Mouse (Mus musculus): ENCODE data around the gene Hgfac.

Gene Hgfac

DNA sequence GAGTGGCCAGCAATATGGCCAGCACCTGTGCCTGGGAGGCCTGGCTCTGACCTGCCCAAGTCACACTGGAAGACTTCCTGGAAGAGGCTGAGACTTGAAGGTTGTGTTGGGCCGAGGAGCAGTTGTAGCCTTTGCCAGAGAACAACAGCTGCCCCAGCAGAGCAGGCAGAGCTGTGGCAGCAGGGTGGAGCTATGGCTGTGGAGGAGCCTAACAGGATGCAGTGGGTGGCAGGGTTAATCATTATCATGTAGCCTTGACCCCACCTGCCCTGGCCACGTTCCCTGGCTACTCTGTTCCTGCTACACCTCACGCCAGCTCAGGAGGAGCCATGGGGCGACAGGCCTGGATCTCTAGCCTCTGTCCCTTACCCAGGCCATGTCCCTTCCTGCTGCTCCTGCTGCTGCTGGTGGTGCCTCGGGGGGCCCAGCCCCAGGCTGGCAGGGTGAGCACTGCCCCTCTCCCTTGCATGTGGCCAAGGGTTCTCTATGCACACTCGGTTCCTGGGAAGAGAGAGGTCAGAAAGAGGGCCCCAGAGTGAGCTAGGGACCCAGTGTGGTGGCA is at the start of gene Hgfac:
Gene Hgfac, plus strand, starts transcription at position 242 of the 562 bp plus-strand sequence.
- no peak for DNase-seq (ENCODE audit: low read depth, low spot score)

DNA sequence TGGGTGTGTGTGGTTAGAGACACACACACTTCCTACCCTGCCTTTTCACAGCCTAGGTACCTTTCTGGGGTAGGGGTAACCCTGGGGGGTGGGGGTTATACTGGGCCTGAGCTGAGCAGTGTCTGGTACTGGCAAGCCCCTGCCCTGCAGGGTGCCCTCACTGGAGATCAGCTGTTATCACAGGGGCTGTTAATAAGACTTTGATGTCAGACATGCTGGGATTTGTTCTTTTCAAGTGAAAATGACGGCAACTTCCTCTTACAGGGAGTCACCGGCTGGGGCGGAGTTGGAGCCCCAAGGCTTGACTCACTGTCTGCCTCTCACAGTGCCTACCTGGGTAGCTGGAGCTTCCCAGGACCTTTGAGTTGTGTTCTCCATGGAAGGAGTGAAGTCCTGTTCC is 42.6 kb upstream of the Hgfac start:
- DNase-seq (ENCODE audit: low read depth, low spot score): no peak

DNA sequence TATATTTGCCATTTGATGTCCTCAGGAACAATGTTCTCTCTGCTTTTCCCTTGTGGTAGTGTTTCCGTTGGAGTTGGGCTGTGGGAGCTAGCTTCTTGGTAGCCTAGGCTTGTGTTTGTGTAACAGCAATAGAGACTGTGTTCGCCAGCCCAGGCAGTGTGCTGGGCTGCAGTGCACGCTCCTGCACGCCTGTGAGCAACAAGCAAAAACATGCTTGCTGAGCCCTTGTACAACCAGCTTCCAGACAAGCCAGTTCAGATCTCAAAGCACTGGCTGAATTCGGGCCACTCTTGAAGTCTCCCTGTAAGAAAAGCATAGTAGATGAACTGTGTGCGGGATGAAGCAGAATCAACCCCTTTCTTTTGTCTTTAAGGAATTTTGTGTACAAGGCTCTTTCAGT is 42.0 kb upstream of the Hgfac start:
- no peak for DNase-seq (ENCODE audit: low read depth, low spot score)

DNA sequence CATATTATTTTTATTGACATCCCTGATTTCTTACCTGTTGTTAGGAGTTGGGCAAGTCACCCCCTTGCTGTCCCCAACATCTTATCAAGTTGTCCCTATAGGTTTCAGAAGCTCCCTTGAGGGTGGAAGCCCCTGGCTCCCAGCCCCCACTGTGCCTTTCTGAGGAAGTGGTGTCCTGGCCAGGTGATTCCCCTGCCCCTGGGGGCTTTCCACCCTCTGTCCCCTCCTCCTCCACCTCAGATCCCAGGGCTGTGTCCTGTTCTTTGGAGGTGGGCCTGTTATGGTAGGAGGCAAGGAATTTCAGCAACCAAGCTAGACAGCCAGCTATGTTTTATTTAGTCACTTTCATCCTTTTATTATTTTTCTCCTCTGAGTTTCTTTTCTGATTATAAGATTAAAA is 41.0 kb upstream of the Hgfac start:
- no peak for DNase-seq (ENCODE audit: low read depth, low spot score)

DNA sequence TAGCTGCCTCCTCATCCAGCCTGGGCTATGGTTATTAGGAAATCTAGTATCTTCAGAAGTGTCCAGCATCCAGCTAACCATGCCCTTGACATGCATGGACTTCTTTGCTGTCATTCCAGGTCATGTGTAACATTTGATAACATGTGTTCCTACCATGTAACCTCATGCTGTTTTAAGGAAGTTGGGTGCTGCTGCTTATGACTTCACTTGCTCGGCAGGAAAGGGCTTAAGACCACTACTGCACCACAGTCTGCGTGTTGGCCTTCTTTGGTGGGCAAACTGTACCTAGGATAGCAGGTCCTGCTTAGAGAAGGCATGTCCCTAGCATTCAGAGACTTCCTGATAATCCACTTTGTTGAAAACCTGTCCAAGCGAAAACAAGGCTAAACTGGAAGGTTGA is 40.2 kb upstream of the Hgfac start:
- DNase-seq (ENCODE audit: low read depth, low spot score): no peak

DNA sequence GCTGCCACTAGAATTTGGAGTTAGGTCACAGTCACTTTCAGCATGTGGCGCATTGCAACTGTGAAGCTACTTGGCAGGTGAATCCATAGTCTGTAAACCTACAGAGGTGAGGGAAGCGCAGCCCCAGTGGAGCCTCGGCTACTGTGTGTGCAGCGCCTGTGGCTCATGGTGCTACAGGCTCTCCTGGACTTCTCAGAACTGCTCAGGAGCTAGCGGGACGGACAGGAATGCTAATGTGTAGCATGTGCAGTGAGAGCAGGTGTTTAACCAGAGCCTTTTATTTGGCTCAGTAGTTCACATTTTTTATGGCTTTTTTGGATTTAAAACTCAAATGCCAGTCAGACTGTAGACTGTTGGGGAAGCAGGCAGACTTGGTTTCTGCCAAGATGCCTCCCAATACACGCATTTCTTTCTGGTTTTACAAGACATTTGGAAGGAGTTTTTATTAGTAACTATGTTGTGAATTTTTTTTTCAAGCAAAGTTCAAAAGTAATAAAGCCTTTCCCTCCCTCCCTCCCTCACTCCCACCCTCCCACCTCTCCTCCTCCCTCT is 37.6 kb upstream of the Hgfac start:
- DNase-seq (ENCODE audit: low read depth, low spot score): no peak

DNA sequence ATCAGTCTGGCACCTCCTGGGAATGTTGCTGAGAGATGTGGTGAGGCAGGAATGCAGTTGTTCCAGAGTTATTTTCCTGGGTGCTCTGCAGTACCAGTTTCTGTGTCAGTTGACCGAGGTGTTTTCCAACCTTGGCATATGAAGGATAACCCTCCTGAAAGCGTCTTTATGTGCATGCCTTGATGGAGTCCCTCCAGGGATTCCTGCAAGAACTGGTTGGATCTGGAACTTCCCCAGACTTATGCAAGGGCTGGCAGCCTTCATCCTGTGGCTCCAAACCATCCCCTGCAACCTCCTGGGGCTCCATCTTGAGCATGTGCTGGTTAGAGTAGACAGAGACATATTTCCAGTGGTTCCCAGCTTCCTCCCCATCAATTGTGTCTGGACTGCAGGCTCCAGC is 36.5 kb upstream of the Hgfac start:
- DNase-seq (ENCODE audit: low read depth, low spot score): no peak

DNA sequence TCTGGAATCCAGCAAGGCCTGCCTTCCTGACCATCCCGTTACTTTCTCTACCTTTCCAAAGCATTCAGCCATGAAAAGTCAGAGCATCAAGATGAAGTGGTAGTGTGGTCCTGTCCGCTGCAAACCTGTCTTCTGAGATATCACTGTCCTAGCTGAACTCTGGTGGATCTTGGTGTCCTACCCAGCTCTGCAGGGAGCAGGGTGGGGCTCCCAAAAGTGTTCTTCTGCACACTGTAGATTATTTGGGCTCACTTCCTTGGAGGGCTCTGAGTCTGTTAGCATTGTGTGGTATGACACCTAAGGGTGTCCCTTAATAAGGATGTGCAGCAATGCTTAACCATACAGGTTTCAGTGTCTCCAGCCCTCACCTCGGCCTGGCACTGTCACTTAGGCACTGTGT is 35.6 kb upstream of the Hgfac start:
- no peak for DNase-seq (ENCODE audit: low read depth, low spot score)

DNA sequence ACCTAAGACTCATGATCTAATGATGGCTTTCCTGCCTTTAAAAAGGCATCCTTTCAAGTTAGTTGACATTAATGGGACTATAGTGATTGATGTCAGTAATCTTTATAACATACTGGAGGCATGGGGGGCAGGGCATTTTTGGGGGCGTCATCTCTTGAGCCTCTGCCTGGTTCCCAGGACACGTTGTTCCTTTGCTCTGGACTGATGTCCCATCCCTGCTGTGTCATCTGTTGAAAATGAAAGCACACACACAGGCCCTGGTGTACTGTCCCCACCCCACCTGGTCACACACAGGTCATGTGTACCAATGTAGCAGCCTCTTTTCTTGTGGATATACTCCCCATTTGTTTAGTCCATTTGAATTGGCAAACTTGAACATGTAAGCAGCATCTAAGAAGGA is 34.7 kb upstream of the Hgfac start:
- DNase-seq (ENCODE audit: low read depth, low spot score): no peak

DNA sequence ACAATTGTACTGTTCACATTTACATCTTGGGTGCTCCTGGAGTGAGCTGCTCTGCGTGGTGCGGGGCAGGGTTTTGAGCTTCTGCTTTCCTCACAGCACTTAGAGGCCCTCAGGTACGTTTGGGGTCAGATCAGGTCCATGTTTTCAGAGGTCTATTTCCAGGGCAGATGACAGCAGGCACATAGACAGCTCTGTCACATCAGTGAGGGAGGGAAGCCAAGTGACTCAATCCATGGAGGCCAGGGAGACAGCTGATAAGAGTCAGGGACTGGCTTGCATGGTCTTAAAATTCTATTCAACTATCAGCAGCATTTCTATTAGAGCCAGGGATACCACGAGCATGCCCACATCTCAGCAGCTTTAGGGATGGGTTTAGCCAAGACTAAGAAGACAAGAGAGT is 32.1 kb upstream of the Hgfac start:
- no peak for DNase-seq (ENCODE audit: low read depth, low spot score)

DNA sequence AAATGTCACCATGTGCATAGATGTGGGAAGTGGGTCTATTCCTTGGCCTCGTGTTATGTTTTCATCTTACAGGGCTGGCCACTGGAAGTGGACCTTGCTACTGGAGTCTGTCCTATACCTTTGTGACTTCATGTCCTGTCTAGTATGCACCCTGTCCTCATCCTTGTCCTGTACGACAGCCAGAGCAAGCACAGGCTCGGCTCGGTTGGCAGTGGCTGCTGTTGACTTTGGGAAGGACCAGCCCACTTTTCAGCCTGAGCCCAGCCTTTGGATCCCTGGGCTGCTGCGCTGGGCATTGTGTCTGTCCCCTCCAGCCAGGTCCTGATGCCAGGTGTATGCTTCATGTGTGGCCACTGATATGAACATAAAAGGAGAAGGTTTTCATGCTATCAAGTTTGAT is 30.7 kb upstream of the Hgfac start:
- DNase-seq (ENCODE audit: low read depth, low spot score): no peak

DNA sequence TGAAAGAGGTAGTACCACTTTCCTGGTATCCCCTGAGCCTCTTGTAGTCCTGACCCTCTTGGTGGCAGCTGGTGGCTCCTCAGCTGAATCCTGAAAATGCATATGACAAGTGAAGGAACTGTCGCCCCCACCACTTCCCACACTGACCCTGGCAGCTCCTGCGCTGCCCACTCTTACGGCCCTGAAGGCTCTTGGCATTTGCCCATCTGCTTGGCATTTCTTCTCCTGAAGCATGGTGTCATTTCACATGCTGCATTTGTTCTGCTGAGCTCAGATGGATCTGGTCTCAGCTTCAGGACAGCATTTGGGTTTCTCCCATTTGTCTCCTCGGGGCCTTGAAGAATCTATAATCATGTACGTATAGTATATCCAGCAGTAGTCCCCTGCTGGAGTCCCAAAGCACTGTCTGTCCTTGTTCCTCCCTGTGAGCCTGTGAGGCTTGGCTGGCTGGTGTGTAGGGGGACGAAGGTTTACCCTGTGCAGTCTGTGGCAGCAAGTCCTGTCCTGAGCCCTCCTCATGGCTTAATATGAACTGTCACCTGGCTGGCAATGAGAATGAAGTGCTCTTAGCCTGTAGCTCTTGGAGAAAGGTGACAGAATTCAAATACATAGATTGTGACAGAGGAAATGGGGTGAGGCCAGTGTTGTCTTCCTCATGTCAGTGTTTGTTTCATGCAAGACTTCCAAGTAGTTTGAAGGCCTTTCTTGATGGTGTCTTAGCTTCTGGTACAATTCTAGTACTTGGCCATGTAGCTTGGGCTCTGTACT is 30.0 kb upstream of the Hgfac start:
- DNase-seq (ENCODE audit: low read depth, low spot score): no peak

DNA sequence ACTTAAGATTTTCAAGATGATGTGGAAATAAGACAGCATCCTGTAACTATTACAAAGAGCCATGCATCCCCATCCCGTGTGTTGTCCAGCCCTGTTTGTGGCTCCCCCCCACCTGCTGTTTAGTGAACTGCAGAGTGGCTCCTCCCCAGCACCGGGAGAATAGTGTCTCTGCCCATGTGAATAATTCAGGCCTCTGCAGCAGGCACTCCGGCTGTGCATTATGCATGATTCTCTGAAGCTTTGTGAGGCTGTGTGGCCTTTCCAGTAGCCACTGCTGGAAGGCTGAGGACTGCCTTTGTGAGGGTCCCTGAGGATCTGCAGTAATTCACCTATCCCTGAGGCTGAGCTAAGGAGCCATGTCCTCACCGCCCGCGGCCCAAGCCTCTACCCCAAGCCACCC is 27.3 kb upstream of the Hgfac start:
- no peak for DNase-seq (ENCODE audit: low read depth, low spot score)

DNA sequence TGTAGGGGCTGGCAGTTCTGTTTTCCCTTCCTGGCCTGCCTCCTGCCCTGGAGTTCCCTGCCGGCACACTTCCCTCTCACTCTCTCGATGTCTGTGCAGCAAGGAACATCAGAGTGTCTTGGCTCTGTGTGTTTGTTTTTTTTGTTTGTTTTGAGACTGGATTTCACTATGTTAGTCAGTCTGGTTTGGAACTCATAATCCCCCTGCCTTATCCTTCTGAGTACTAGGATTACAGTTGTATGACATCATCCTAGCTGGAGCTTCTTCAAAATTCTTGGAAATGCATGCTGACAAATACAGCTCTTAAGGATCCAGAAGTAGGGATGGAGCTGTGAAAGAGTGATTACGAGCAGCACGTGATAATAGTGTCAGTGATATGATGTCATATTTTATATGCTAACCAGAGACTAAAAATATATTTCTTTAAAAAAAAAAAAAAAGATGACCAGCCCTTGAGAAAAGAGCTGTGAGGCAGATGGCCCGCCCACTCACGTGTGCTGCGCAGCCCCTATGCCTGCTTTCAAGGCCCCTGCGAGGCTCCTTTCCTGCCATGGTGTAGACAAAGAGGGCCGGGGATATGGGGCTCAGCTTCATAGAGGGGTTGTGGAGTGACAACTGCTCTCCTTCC is 21.5 kb upstream of the Hgfac start:
- no peak for DNase-seq (ENCODE audit: low read depth, low spot score)

DNA sequence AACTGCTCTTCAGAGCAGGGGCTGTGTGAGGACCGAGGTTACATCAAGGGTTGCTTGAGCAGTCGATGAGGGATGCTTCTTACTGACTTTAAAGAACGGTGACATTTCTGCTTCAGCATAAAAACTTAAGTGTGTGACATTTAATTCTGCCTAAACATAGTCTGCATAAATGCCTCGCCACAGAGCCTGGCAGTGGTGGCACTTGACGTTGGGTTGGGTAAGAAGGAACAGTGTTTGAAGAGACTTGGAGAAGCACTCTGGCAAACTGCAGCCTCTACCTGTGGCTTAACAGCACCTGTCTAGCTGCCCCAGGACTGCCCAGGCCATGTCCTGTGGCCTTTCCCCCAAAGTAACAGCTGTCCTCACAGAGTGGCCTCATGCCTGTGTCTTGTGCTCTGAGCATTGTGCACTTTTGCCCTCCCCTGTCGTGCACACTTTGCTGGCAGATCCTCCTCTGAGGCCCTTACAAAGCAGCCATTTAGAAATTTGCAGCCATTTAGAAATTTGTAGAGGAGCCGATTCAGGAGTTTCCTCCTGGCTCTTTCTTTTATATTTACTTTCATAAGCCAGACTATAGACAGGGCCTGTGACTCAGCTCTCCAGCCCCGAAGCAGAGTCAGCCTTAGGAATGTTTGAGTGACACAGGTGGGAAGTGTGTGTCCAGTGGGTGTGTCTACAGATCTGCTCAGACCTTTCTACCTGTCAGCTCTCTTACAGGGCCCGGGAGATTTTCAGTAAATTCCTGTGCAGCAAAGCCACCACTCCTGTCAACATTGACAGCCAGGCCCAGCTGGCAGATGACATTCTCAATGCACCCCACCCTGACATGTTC is 20.7 kb upstream of the Hgfac start:
- DNase-seq (ENCODE audit: low read depth, low spot score): no peak

DNA sequence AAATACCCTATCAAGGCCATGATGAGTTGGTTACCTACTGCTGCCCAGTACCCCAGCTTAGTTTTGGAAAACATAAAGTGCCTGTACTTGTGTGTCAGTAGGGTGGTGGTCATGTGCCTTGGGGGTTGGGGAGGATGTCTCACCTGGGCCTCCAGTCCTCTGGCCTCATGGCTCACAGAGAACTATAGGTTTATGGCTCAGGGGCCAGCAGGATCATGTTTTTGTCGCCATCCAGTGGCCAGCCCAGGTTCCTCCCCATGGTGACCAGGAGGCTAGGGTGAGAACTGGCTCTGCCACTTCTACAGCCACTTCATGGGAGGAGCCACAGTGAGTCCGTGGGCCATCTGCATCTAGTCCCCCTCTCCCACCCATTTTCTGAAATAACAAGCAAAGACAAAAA is 16.3 kb upstream of the Hgfac start:
- no peak for DNase-seq (ENCODE audit: low read depth, low spot score)

DNA sequence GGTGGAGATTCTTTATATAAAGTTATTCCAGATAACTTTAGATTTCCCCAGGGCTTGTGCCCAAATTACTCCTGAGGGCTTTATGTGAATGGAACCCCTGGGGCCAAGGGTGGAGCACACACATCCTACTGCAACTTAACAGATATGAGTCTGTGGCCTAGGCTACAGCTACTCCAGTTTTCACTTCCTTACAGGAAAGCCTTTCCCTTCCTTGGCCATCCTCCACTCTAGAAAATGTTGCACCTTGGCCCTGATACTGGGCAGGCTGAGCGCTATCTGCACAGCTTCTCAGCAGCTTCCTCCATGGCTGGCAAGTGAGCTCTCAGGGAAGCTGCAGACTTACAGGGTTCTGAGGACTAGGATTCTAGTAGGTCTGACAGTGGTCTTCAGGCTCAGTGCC is 12.0 kb upstream of the Hgfac start:
- no peak for DNase-seq (ENCODE audit: low read depth, low spot score)

DNA sequence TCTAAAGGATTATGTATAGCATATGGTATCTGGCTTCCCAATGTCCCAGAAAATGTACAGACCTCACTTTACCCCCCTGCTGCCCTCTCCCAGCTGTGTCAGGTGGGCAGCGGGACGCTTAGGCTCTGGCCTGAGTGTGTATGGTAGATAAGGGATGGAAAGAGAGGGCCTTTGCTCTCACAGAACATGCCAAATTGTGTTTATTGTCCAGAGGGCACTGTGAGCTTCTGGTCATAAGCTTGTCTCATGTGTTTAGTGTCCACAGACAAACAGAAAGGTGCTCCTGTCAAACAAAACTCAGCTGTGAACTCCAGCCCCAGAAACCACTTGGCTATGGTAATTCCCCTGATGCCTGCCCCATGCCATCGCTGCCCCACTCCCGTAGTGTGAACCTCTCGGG is 11.6 kb upstream of the Hgfac start:
- no peak for DNase-seq (ENCODE audit: low read depth, low spot score)

DNA sequence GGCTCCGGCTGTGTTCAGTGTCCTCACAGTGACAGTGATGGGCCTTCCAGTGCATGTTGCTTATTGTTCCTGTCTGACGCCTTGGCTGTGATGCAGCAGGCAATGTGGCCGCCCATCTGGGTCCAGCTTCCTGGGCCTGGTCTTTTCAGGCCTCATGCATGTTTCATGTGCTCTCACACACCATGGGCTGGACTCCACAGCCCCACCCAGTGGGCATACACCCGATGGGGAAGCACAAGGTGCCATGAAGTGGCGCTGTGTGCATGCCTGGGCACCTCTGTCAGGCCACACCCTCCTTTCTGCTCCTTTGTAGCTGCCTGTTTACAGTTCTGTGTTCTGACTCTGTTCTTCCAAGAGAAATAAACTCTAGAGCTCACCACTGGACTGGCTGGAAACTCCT is 8.2 kb upstream of the Hgfac start:
- no peak for DNase-seq (ENCODE audit: low read depth, low spot score)

DNA sequence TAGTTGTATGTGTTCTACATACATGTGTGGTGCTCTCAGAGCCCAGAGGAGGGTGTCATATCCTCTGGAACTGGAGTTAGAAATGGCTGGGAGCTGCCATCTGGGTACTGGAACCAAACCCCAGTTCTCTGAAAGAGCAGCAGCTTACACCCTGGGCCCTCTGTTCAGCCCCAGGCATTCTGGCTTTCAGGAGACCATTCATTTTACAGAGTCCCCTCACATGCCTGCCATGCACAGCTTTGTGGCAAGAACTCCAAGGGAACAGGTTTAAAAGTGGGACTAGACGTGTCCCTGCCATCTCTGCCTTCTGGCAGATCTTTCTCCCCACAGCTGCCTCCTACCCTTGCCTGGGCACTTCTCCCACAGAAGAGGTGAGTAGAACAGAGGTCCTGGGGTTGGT is 7.7 kb upstream of the Hgfac start:
- no peak for DNase-seq (ENCODE audit: low read depth, low spot score)

DNA sequence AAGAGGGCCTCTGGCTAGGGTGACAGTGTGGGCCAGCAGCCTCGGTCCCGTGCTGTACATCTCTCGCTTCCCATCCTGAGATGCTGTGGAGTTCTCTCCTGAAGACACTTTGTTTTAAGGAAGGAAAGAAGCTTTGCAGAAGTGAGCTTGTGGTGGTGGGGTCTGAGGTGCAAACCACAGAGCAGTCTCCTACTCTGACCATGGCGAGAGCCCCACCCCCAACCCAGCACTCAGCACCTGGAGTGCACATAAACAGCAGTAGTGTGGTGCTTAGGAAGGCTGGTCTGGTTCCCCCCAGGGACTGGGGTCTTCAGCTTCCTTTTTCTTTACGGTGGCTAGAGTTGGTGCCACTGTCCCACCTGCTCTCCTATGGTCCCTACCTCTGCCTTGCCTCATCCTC is 6.2 kb upstream of the Hgfac start:
- no peak for DNase-seq (ENCODE audit: low read depth, low spot score)

DNA sequence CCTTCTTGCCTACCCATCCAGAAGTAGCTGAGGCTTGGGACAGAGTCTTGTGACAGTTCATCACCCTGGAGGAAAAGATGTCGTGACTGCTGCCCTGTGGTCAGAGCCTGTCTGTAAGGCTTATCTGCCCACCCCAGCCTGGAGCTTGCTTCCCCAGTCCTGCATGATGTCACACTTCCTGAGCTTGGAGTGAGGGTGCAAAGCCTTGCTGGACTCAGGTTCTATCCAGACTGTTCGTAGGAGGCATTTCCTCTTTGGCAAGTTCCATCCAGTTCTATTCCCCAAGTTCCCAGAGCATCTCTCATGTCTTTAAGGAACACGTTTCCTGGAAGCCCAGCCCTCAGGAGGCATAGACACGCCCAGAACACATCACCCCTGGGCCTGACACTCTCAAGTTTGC is 5.5 kb upstream of the Hgfac start:
- no peak for DNase-seq (ENCODE audit: low read depth, low spot score)

Data from retina, adult 2 months (tissue).